Mouse (Mus musculus): ENCODE results near the gene Ccnyl1.
"Not testable (repeated sequence)": the region's sequence is repeated elsewhere in the genome, so short reads cannot be mapped to it uniquely, and the experiment has no call there.

Gene Ccnyl1

DNA sequence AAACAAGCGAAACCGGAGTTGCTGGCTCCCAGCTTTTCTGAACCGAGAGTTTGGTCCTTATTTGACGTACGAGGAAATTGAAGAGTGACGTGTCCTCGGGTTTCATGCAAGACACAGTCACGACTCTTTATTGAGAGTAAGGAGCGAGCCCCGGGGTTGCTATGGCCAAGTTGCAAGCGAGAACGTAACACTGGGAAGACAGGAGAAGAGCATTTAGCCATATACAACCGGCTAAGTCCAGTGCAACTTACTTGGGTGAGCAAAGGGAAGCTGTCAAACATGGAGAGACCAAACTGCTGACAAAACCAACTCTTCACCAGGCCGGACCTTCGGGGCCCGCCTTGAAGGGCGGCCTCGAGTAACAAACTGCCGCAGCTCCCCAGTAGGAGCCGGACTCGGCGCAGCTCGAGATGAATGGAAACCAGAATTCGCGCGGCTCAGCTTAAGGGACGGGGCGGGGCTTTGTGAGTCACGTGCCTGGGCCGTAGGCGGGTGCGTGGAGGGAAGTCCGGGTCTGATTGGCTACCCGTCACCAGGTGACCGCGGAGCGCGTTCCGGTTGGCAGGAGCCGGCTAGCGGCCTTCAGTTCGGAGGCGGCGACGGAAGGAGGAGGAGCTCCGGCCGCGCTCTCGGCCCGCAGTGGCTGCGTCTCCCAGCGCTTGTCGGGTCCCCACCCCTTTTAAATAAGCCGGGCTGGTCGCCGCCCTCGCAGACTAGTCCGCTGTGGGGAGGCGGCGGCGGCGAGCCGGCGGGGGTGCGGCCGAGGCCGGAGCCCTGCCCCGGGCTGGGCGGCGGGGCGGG, at the start of gene Ccnyl1:
Gene Ccnyl1 (plus strand): TSS at position 243 of the 801 bp plus-strand sequence.
- DNase-seq (ENCODE audit: low spot score), result peak; percentile 98

DNA sequence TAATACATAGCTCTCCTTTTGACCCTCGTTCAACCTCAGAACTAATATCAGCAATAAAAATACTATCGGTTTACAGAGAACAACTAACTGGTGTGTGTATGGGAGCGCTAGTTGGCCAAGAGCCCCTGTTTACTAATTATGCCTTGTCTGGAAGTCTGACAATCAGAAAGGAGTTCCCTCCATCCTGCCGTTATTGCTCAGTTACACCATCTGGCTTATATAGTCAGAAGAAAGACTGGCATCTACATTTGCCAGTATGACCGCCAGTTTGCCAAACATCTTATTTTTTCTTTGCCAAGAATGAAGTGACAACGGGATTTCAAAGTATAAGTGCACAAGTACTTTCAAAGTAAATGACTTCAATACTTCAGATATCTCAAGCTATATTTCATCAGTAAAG, 49.2 kb upstream of the Ccnyl1 start:
- no peak for DNase-seq (ENCODE audit: low spot score)

DNA sequence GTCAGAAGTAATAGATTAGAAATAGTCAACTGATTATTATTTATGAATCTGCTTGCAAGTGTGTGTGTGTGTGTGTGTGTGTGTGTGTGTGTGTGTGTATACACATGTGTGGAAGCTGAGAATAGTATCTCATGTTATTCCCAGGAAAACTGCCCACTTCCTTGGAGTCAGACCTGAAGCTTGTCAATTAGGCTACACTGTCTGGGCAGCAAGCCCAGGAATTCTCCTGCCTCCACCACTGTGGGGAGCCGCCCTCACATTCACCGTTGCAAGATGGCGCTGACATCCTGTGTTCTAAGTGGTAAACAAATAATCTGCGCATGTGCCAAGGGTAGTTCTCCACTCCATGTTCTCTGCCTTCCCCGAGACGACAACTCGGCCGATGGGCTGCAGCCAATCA, 47.7 kb upstream of the Ccnyl1 start:
- DNase-seq (ENCODE audit: low spot score), result not testable (repeated sequence)

DNA sequence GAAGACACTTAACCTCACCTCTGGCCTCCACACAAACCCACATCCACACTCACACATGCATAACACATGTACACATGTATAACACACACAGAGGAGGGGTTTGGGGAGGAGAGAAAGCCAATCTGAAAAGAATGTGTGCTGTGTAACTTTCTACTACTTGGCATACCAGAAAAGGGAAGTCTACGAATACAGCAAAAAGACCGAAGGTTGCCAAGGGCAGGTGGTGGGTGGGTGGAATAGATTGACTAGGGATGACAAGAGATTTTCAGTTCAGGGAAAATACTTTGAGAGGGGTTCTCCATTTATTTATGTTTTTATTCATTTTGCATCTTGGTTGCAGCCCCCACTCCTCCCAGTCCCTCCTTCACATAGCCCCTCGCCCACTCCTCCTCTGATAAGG, 45.7 kb upstream of the Ccnyl1 start:
- DNase-seq (ENCODE audit: low spot score), result no peak

DNA sequence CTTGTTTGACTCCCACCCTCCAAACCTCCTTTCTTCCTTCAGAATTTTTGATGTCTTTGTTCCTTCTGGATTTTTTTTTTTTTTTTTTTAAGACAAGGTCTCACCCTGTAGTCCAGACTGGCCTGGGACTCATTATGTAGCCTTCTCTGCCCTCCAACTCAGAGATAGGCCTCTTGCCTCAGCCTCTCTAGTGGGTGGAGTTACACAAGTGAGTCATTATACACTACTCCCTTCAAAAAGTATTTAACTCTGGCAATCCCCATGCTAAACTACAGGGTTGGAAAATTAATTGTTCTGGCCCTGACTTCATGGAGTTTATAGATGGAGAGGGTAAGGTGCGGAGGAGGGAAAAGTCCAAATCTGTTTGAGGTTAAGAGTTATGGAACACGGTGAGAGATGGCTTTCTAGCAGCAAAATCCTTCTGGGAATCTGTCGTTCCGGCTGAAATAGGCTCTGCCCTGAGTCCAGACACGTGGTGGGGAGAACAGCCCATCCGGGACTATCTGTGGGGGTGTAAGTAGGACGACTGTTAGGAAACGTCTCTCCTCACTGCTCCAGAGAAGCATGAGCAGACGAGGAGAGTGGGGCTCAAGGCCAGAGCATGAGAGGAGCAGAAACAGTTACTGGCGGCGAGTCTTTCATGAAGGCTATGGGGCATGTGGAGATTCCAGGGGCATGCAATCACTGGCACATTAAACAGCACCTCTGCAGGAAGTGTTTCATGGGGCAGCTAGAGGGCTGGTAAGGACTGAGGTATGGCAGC, 40.7 kb upstream of the Ccnyl1 start:
- no peak for DNase-seq (ENCODE audit: low spot score)

DNA sequence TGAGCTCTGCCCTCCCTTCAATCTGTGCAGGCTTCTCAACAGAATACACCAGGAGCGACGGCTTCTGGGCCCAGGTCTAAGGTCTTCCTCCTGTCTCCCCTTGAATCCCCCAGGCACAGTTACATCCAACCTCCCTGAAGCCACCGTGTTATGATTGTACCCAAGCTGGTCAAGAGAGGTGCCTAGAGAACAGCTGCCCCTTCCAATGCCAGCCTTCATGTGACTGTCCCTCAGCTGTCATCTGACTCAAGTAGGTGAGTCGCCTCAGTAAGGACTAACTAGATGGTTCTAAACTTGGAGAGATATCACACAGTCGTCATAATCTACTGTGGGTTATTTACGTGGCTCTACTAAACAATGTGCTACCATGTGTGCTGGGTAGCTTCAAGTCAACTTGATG, 36.6 kb upstream of the Ccnyl1 start:
- no peak for DNase-seq (ENCODE audit: low spot score)

DNA sequence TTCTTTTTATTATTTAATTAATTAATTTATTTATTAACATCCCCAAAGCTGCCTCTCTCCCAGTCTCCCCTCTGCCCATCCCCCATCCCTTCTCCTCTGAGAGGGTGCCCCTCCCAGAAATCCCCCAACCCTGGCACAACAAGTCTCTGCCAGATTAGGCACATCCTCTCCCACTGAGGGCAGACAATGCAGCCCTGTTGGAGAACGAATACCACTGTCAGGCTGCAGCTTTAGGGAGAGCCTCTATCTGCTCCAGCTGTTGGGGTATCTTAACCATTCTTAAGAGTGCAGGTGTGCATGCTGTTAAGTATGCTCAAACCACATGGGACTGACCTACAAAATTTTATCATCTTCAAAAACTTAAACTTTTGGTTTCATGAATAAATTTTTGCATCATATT, 34.8 kb upstream of the Ccnyl1 start:
- DNase-seq (ENCODE audit: low spot score), result no peak

DNA sequence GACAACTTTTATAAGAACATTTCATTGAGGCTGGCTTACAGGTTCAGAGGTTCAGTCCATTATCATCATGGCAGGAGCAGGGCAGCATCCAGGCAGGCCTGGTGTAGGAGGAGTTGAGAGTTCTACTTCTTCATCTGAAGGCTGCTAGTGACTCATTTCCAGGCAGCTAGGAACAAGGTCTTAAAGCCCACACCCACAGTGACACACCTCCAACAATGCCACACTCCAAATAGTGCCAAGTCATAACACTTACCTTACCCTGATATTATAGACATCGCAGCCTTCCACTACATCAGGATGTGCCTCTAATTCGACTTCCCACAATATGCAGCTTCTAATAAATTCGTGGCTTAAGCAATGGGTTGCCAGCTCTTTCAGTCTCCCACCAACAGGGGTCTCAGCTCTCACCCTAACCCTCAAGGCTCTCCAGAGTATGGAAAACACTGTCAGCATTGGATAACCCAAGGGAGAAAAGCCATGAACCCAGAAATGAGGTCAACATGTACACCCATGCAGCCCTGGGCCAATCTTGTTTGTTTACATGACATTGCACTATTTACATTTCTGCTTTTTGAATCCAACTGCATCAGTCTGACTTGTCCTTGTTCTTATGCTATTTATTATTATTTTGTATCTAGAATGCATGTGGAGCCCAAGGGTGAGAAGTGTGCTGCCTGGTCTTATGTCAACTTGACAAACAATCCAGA, 33.7 kb upstream of the Ccnyl1 start:
- DNase-seq (ENCODE audit: low spot score), result no peak

DNA sequence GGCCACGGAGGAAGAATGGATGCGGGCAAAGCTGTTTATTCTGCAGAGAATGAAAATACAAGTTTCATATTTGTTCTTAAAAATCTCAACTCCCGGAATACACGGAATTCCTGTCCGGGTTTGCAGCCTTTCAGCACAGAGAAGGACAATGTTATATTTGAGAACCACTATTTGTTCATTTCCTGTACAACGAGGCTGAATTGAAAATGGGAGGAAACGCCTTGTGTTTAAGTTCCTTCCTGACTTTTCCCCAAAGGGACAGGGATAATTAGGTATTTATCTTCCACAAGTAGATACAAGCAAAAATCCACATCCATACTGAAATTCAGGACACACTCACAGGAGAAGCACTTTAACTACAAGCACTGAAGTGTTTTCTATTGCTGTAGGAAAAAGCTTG, 31.4 kb upstream of the Ccnyl1 start:
- DNase-seq (ENCODE audit: low spot score), result no peak

DNA sequence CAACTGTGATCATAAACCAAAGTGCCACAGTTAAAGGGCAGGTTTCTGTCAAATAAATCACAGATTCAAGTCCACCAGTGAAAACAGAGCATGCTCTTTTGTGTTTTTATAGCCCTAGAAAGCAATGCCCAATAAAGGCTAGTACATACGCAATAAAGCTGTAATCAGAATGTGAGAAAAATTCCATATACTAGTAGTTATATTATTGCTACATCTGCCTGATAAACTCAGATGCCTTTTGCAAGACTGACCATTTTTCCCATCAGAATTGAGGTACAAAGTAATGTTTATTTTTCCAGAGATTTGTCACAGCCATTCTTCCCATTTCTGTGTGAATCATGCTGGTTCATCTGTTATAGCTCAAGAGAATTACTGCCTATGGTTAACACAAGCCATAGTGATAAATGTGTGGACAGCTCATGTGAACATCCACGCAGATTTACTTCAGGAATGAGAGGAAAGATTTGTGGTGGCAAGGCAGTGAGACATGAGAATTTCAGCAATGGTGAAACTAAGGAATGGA, 23.1 kb upstream of the Ccnyl1 start:
- no peak for DNase-seq (ENCODE audit: low spot score)

DNA sequence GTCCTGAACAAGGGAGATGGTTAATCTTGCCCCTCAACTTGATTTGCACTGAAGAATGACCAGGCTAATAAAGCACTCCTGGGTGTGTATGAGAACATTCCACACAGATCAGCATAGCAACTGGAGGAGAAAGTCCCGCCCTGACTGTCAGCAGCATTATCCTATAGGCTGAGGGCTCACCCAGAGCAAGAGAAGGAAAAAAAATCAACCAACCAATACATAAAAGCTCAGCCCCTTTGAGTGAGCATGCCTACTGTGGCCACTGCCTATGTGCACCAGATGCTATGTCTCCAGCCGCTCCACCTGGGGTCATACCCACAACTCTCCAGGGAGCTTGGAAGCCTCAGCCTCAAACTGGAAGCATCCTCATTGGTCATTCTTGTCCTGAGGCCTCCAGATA, 20.8 kb upstream of the Ccnyl1 start:
- no peak for DNase-seq (ENCODE audit: low spot score)

DNA sequence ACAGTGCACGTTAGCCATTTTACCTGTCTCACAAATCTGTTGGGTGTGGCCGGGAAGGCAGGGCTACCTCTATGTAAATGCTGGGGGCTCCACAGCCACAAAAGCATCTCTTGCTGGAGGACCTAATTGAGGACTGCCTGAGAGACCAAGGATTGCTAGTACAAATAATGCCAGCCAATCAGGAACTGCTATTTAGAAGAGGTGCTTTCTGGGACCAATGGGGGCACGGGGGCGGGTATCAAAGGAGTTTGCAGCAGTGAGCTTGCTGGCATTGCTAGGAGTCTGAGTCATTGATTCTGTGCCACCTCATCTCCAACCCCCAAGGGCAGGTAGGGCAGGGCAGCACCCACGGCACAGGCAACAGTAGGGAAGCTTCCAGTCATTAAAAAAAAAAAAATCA, 16.3 kb upstream of the Ccnyl1 start:
- no peak for DNase-seq (ENCODE audit: low spot score)

DNA sequence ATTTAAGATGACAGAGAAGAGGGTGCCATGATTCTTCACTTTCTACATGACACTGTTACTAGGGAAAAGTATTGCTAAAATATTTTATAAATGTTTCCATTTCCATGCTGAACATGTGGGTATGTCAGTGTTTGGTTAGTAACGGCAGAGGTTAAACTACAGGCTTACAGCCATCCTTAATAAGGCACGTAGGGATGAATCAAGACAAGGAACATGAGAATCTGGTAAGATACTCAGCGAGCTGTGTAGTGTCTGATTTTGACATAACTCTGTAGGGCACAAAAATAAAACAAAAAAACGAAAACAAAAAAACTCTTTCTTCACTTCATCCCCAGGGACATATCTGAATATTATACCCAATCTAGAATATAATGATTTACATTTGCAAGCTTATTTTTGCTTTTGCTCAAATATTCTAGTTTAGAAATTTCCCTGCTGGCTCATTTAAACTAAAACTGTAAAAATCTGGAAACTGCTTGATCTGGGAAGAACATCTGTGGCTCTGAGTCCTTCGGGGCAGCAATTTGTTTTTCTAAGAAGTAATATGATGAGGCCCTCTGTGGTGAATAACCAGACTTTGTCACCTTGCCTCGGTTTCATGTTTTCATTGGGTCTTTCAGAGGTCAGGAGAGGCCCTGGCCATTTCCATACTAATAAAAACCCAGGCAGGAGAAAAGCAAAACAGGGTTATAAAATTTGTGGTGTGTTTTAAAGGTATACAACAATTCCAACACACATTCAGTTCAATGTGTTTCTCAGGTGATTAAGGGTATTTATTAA, 14.0 kb upstream of the Ccnyl1 start:
- no peak for DNase-seq (ENCODE audit: low spot score)

DNA sequence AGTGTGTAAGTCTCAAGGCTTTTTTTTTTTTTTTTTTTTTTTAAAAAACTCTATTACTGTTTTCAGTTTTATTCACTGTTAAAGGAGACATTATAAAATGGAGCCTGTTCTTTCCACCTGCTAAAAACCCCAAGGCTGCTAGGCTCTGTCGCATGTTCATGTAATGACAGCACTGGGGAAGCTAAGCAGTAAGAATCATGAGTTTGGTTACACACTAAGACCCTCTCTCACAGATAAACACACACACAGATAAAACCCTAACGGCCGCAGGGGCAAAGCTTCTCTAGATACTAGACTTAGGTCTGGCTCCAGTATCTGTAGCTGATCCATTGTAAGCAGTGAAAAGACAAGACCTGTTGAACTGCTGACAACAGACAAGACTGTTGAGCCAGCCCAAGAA, 8.8 kb upstream of the Ccnyl1 start:
- DNase-seq (ENCODE audit: low spot score), result no peak

DNA sequence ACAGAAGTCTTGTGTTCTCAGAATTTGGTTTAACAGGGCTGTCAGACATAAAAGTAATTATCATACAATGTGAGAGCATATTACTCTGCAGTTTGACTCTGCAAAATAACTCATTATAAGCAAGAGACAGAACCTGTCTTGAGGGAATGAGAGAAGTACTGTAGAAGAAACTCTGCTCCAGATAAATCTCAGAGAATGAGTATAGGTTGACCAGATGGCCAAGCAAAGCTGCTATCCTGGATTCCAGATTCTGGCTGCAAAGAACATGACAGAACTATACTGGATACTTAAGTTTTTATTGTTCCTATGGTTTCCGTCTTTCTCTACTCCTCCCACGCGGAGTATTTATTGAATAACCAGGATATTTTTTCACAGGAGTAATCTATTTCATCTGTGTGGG, 7.2 kb upstream of the Ccnyl1 start:
- DNase-seq (ENCODE audit: low spot score), result no peak

DNA sequence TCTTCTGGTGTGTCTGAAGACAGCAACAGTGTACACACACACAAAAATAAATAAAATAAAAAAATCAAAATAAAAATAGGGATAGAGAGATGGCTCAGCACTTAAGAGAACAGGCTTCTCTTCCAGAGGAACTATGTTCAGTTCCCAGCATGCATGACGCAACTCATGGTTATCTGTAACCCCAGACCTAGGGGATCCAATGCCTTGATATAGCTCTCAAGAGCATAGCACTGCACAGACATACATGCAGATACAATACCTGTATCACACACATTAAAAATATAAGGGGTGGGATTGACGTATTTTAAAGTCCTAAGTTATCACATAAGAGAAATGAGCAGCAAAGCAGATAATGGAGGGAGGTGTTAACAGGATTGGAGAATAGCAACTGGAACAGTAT, 5.8 kb upstream of the Ccnyl1 start:
- DNase-seq (ENCODE audit: low spot score), result no peak

DNA sequence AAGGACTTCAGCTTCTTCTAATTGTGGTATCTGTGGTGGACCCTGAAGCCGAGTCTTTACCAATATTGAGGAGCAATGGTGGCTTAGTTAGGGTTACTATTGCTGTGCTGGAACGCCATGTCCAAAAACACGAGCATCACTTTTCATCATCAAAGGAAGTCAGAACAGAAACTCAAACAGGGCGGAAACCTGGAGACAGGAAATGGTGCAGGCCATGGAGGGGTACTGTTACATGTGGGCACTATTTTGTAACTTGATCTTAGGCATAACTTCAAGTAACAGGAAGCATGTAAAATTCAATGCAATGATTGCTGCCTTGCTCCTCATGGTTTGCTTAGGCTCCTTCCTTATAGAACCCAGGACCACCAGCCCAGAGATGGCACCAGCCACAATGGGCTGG, 2.2 kb upstream of the Ccnyl1 start:
- no peak for DNase-seq (ENCODE audit: low spot score)

DNA sequence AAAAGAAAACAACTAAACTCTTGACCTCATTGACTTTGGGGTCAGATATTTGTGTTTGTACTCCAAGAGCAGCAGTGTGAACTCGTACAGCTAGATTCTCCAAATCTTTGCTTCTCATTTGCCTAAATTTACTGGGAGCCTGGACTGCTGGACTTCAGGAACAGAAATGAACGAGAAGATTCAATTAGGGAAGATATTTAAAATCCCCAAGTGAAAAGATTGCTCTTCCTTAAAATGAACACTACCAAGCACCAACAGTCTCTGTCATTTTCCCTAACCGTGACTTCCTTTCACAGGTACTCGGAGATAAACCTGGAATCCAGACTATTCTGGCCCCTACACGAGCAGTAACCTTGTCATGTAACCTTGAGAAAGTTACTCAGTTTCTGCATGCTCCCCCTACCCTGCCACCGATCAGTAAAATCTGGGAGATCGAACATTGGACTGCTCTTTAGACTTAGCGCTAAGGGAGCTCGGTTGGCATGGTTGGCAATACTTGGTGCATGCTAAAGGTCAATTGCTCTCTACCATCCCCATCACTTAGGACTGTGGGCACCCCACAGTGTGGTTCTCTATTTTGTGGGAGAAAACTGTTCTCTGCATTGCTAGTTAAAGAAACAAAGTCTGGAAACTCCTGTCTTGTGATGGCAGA, 568 bp upstream of the Ccnyl1 start:
- DNase-seq (ENCODE audit: low spot score), result no peak

DNA sequence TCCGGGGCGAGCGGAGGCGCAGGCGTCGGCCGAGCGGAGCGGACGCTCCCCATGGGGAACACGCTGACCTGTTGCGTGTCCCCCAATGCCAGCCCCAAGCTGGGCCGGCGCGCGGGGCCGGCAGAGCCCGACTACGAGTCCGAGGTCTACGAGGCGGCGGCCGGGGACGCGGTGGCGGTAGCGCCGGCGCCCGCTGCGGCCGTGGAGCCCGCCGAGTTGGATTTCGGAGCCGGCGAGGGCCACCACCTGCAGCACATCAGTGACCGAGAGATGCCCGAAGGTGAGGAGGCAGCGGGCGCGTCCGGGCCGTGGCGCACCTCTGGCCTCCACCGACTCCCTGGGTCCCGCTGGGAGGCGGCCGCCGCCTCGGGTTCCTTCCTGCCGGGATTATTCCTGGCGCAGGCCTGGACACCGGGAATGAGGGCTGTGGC, 881 bp downstream of the Ccnyl1 start:
- DNase-seq (ENCODE audit: low spot score), result peak; percentile 56

DNA sequence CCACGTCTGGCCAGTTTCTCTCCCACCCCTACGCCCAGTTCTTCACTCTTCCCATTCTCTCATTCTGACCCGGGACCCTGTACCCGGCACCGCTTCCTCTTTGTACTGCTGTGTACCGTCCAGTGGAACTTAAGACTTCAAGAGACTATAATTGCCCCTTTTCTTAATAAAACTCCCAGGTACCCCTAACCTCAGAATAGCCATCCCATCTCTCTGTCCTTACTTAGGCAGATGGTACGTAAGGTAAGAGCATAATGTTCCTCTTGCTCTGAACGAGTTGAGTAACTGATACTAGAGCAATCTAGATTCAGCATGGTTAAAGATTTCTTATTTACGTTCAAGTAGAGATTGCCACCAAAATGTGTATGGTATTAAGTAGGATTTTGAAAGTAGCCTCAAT, 1.3 kb downstream of the Ccnyl1 start:
- no peak for DNase-seq (ENCODE audit: low spot score)

DNA sequence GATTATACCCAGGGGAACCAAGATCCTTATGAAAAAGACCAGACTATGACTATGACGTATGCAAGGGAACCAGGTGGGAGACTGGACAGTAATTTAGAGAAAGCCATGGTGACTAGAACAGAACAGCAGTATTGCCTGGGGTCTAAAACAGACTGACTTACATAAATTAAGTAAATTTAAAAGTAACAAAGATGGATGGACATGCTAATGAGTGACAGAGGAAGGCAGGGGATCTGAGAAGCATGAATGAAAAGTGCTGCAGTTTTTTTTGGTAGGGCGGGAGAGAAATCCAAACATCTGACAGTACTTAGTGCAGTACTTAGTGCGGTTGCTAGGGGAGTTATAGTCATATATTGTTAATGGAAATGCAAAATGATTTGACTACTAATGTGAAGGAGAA, 4.9 kb downstream of the Ccnyl1 start:
- DNase-seq (ENCODE audit: low spot score), result no peak

Data from yolk sac, embryonic 10.5 days (tissue).